Mouse (Mus musculus) liver, adult 2 months (tissue): ENCODE measurements around the gene Ermp1. TPM values are rescaled to one million over a fixed set of nuclear protein-coding genes. Genes with fewer than 3 reads are reported as not detected.

Experiments used
- DNase-seq: peaks from one replicate; pipeline ENCODE4 v3.0.0-alpha.2; 2011; ENCODE audit warnings: low read depth, low spot score; ENCODE audit errors: extremely low read depth
- H3K27ac ChIP-seq: fragments of 200-500 bp; replicated peaks from 2 replicates; pipeline ENCODE4 v1.5.1; 2012; ENCODE audit warnings: low read depth, mild to moderate bottlenecking, control low read depth, inconsistent platforms, low read length; ENCODE audit not compliant: insufficient read depth
- H3K27me3 ChIP-seq: fragments of 200-500 bp; 2 replicates; pipeline ENCODE4 v1.6.1; 2012; ENCODE audit warnings: mild to moderate bottlenecking, moderate library complexity, low read length, inconsistent platforms; ENCODE audit not compliant: control insufficient read depth, insufficient read depth
- H3K36me3 ChIP-seq: fragments of 200-500 bp; 2 replicates; pipeline ENCODE4 v1.6.1; 2012; ENCODE audit warnings: low read length, inconsistent platforms; ENCODE audit not compliant: control insufficient read depth, insufficient read depth
- H3K4me1 ChIP-seq: fragments of 200-500 bp; 2 replicates; pipeline ENCODE4 v1.6.1; 2011; ENCODE audit warnings: low read length; ENCODE audit not compliant: control insufficient read depth, insufficient read depth
- H3K4me3 ChIP-seq: fragments of 200-500 bp; 2 replicates; pipeline ENCODE4 v1.5.1; 2011; ENCODE audit warnings: low read depth, mild to moderate bottlenecking, control low read depth, low read length, moderate library complexity; ENCODE audit not compliant: insufficient read depth
- H3K79me2 ChIP-seq: fragments of 200-500 bp; 2 replicates; pipeline ENCODE4 v1.6.1; 2012; ENCODE audit warnings: inconsistent platforms, mild to moderate bottlenecking, low read length, moderate library complexity; ENCODE audit not compliant: control insufficient read depth, insufficient read depth
- H3K9ac ChIP-seq: fragments of 200-500 bp; 2 replicates; pipeline ENCODE4 v1.6.1; 2012; ENCODE audit warnings: low read depth, mild to moderate bottlenecking, control low read depth, inconsistent platforms, low read length
- CTCF ChIP-seq: fragments of 200-500 bp; IDR thresholded peaks from 2 replicates; pipeline ENCODE4 v1.5.1; 2011; ENCODE audit warnings: low read depth, low read length, control low read depth
- POLR2A ChIP-seq: fragments of 200-500 bp; IDR thresholded peaks from 2 replicates; pipeline ENCODE4 v1.6.1; 2011; ENCODE audit warnings: low read length, control low read depth; ENCODE audit not compliant: insufficient read depth; ENCODE audit errors: extremely low read depth
- WGBS: fragments of 180-500 bp; shearing (Covaris S2); methylation state at CpG from one replicate; pipeline ENCODE4 v1.1.7; 2018; 5-methylcytosine and 5-hydroxymethylcytosine counted together
- polyA plus RNA-seq: library from polyadenylated mRNA; depleted of rRNA; stranded (reverse); fragments of >200 nt; gene quantifications from 2 replicates; pipeline ENCODE4 v1.2.3, GENCODE M21; 2012
- total RNA-seq: library from RNA; depleted of rRNA; stranded (reverse); fragments of >200 nt; gene quantifications from 2 replicates; pipeline ENCODE4 v1.2.3, GENCODE M21; 2014

Ermp1 gene
- total and polyA plus RNA-seq, 2 experiments, result 8.5 to 16.3 TPM

- peak; percentile 33 for DNase-seq
- Histone ChIP-seq H3K9ac (no peak overlapping the region), H3K79me2 (no peaks in the 10 kb centered on the region), H3K4me1 (peaks cover 6% of the 10 kb centered on the region; the same call in 1 of the 2 replicates), H3K36me3 (no peaks in the 10 kb centered on the region), H3K27me3 (no peaks in the 10 kb centered on the region), H3K27ac (peak overlapping the region; percentile 3; the same call in 1 of the 2 replicates), H3K4me3 (no peak overlapping the region)
- WGBS, result 83% methylated on average over 7 of the region's 7 CpGs
- TF ChIP-seq POLR2A (no peak), CTCF (no peak)
Measured at GRCm38 (mm10) chr19:29674946-29675345, 26.7 kb upstream of the Ermp1 start.

DNA sequence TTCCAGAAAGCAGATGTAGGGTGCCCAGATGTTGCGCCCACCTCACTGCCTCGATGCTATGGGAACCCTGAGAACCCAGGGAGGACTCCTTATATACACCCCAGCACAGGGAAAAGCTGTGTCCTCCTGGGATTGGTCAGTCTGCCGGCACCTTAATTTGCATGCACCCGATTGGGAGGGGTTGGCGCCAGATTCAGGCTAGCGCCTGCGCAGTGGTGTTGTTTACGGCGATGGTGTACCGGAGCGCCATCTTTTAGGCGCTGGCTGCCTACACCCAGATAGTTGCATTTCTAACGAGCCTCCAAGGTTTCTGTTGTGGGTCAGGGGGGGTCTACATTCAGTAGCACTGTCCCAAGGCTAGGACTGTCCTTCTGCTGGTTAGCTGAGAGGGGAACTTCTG, 24.4 kb upstream of the Ermp1 start:
- peaks cover 10% of the 10 kb centered on the region for H3K4me1 ChIP-seq
- 95% methylated on average over 13 of the region's 13 CpGs for WGBS
- TF ChIP-seq CTCF (no peak), POLR2A (no peak)
- no peaks in the 10 kb centered on the region for H3K27me3 ChIP-seq
- no peak overlapping the region for H3K27ac ChIP-seq
- no peaks in the 10 kb centered on the region for H3K79me2 ChIP-seq
- no peak overlapping the region for H3K9ac ChIP-seq
- no peak for DNase-seq
- H3K36me3 ChIP-seq, result no peaks in the 10 kb centered on the region
- H3K4me3 ChIP-seq, result no peak overlapping the region

- Histone ChIP-seq H3K9ac (no peak overlapping the region), H3K4me1 (peaks cover 10% of the 10 kb centered on the region), H3K27ac (no peak overlapping the region), H3K4me3 (no peak overlapping the region), H3K27me3 (no peaks in the 10 kb centered on the region), H3K36me3 (no peaks in the 10 kb centered on the region), H3K79me2 (no peaks in the 10 kb centered on the region)
- DNase-seq, result no peak
- TF ChIP-seq POLR2A (no peak), CTCF (no peak)
- WGBS, result 89% methylated on average over 2 of the region's 2 CpGs
Measured at GRCm38 (mm10) chr19:29671160-29671559, 22.9 kb upstream of the Ermp1 start.

- Histone ChIP-seq H3K27me3 (no peaks in the 10 kb centered on the region), H3K4me3 (no peak overlapping the region), H3K4me1 (peaks cover 10% of the 10 kb centered on the region), H3K9ac (no peak overlapping the region), H3K36me3 (no peaks in the 10 kb centered on the region), H3K27ac (no peak overlapping the region), H3K79me2 (no peaks in the 10 kb centered on the region)
- DNase-seq, result no peak
- TF ChIP-seq CTCF (no peak), POLR2A (no peak)
- WGBS, result 88% methylated on average over 6 of the region's 6 CpGs
Measured at GRCm38 (mm10) chr19:29670247-29670646, 22.0 kb upstream of the Ermp1 start.

- no peaks in the 10 kb centered on the region for H3K79me2 ChIP-seq
- no peak overlapping the region for H3K27ac ChIP-seq
- H3K4me1 ChIP-seq, result peaks cover 9% of the 10 kb centered on the region
- no peak overlapping the region for H3K9ac ChIP-seq
- H3K27me3 ChIP-seq, result no peaks in the 10 kb centered on the region
- H3K4me3 ChIP-seq, result no peak overlapping the region
- DNase-seq, result peak; percentile 73
- no peaks in the 10 kb centered on the region for H3K36me3 ChIP-seq
- no peak for TF ChIP-seq CTCF
- 34% methylated on average over 7 of the region's 7 CpGs for WGBS
Measured at GRCm38 (mm10) chr19:29668135-29668534, 19.9 kb upstream of the Ermp1 start.

GRCm38 (mm10) chr19:29666965-29667594, 18.9 kb upstream of the Ermp1 start:
- Histone ChIP-seq H3K79me2 (no peaks in the 10 kb centered on the region), H3K27me3 (no peaks in the 10 kb centered on the region), H3K4me1 (peaks cover 9% of the 10 kb centered on the region), H3K9ac (no peak overlapping the region), H3K27ac (no peak overlapping the region), H3K4me3 (no peak overlapping the region), H3K36me3 (no peaks in the 10 kb centered on the region)
- no peak for TF ChIP-seq CTCF
- TF ChIP-seq POLR2A, result no peak
- 31% methylated on average over 5 of the region's 5 CpGs for WGBS
- peak; percentile 85 for DNase-seq
